Mouse (Mus musculus): ENCODE data around the gene Slc17a4. TPM values are rescaled to one million over a fixed set of nuclear protein-coding genes. Genes with fewer than 3 reads are reported as not detected.

Slc17a4 gene
- total RNA-seq, 2 experiments from 2014 or later = not detected

Small RNA genes lying within 50 kb of the gene (microRNA-seq; reads per million reads assigned to microRNA genes)
- not detected for gene Gm44344

Other genes with a start within 250 kb of the Slc17a4 start
- 1 to 10 TPM; 4.8 to 5.4 TPM for gene Hist1h2ac, start 231.1 kb downstream of the Slc17a4 start, total RNA-seq (2021)
- 10 to 100 TPM; 16.7 to 17.0 TPM for gene Hist1h2bc, start 230.8 kb downstream of the Slc17a4 start, total RNA-seq (2021)
- not detected for gene Hist1h1t, start 219.2 kb downstream of the Slc17a4 start, total RNA-seq (2021)
- 100 to 1,000 TPM; 109 to 126 TPM for gene Hist1h4c, start 216.6 kb downstream of the Slc17a4 start, total RNA-seq (2021)
- gene Hfe, start 204.2 kb downstream of the Slc17a4 start, total RNA-seq (2021) = 1 to 10 TPM; 1.7 to 2.3 TPM
- 100 to 1,000 TPM; 154 to 166 TPM for gene Hist1h1c, start 176.2 kb downstream of the Slc17a4 start, total RNA-seq (2021)
- gene Hist1h3c, start 169.4 kb downstream of the Slc17a4 start, total RNA-seq (2021) = 10 to 100 TPM; 39.8 to 41.0 TPM
- gene Hist1h2bb, start 168.3 kb downstream of the Slc17a4 start, total RNA-seq (2021) = 10 to 100 TPM; 62.4 to 81.1 TPM
- gene Hist1h2ab, start 163.9 kb downstream of the Slc17a4 start, total RNA-seq (2021) = 100 to 1,000 TPM; 116 to 120 TPM
- 100 to 1,000 TPM in 1 of 2 experiments, 10 to 100 TPM in 1; 95.4 to 102 TPM for gene Hist1h3b, start 162.7 kb downstream of the Slc17a4 start, total RNA-seq (2021)
- 100 to 1,000 TPM; 139 to 151 TPM for gene Hist1h4b, start 158.0 kb downstream of the Slc17a4 start, total RNA-seq (2021)
- 100 to 1,000 TPM; 134 to 137 TPM for gene Hist1h4a, start 153.8 kb downstream of the Slc17a4 start, total RNA-seq (2021)
- gene Hist1h3a, start 152.6 kb downstream of the Slc17a4 start, total RNA-seq (2021) = 100 to 1,000 TPM; 114 to 125 TPM
- 10 to 100 TPM; 62.9 to 79.4 TPM for gene Hist1h1a, start 151.3 kb downstream of the Slc17a4 start, total RNA-seq (2021)
- not detected for gene Trim38, start 145.1 kb downstream of the Slc17a4 start, total RNA-seq (2021)
- gene Slc17a2, start 108.0 kb downstream of the Slc17a4 start, total RNA-seq (2021) = not detected
- gene Slc17a3, start 75.6 kb downstream of the Slc17a4 start, total RNA-seq (2021) = under 1 TPM in 1 of 2 experiments, not detected in 1; 0.10 TPM
- not detected for gene Slc17a1, start 47.3 kb downstream of the Slc17a4 start, total RNA-seq (2021)
- not detected for gene Hist1h2ba, start 19.1 kb upstream of the Slc17a4 start, total RNA-seq (2021)
- not detected for gene Hist1h2aa, start 19.5 kb upstream of the Slc17a4 start, total RNA-seq (2021)
- gene Scgn, start 76.2 kb upstream of the Slc17a4 start, total RNA-seq (2021) = under 1 TPM; 0.26 to 0.58 TPM